Mouse (Mus musculus) hindbrain, embryonic 10.5 days (tissue): ENCODE measurements around the gene Bcl6b. TPM values are rescaled to one million over a fixed set of nuclear protein-coding genes. Genes with fewer than 3 reads are reported as not detected.

Experiments used
- DNase-seq: peaks from one replicate; pipeline ENCODE4 v3.0.0-alpha.2; 2017; ENCODE audit warnings: low spot score
- H3K27ac ChIP-seq: fragments of 300-500 bp; sonication (generic); 2 replicates; pipeline ENCODE4 v1.5.1; 2016; ENCODE audit warnings: mild to moderate bottlenecking, moderate library complexity
- H3K27me3 ChIP-seq: fragments of 300-500 bp; sonication (generic); 2 replicates; pipeline ENCODE4 v1.6.1; 2016; ENCODE audit warnings: mild to moderate bottlenecking; ENCODE audit not compliant: poor library complexity, insufficient read depth, severe bottlenecking
- H3K36me3 ChIP-seq: fragments of 300-500 bp; sonication (generic); 2 replicates; pipeline ENCODE4 v1.6.1; 2016; ENCODE audit warnings: mild to moderate bottlenecking, moderate library complexity
- H3K4me1 ChIP-seq: fragments of 300-500 bp; sonication (generic); replicated peaks from 2 replicates; pipeline ENCODE4 v1.6.1; 2016; ENCODE audit warnings: mild to moderate bottlenecking
- H3K4me3 ChIP-seq: fragments of 300-500 bp; sonication (generic); 2 replicates; pipeline ENCODE4 v1.5.1; 2016; ENCODE audit warnings: mild to moderate bottlenecking, moderate library complexity
- H3K9me3 ChIP-seq: fragments of 300-500 bp; sonication (generic); 2 replicates; pipeline ENCODE4 v1.6.1; 2016; ENCODE audit warnings: mild to moderate bottlenecking, moderate library complexity
- WGBS: fragments of 180-500 bp; shearing (Covaris S2); methylation state at CpG from one replicate; pipeline ENCODE4 v1.1.7; 2016; 5-methylcytosine and 5-hydroxymethylcytosine counted together
- microRNA counts: library from miRNA; unstranded; fragments of <30 nt; microRNA quantifications from one replicate; lab custom pipeline; 2017
- polyA plus RNA-seq: library from polyadenylated mRNA; unstranded; fragments of >200 nt; fragmentation: Nextera tagmentation; extraction: Ambion mirVana; gene quantifications from 2 replicates; pipeline ENCODE4 v1.2.1, GENCODE M21; 2016

The Bcl6b gene
- polyA plus RNA-seq, 1 experiment from 2014 or later = 5.6 TPM

DNA sequence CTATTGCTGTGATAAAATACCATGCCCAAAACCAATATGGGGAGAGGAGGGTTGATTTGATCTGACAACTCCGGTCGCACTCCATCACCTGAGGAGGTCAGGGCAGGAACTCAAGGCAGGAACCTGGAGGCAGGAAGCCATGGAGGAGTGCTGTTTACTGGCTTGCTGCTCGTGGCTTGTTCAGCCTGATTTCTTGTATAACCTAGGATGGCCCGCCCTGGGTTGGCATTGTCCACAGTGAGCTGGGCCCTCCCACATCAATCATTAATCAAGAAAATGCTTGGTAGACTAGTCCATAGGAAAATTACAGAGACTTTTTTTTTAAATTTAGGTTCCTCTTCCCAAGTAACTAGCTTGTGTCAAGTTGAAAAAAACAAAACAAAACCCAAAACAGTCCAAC, 55.1 kb downstream of the Bcl6b start:
- peaks cover 2% of the 10 kb centered on the region; the same call in 1 of the 2 replicates for H3K9me3 ChIP-seq
- DNase-seq = no peak
- no peaks in the 10 kb centered on the region for H3K36me3 ChIP-seq
- H3K27ac ChIP-seq = no peak overlapping the region
- no peaks in the 10 kb centered on the region for H3K27me3 ChIP-seq
- no peaks in the 10 kb centered on the region for H3K4me1 ChIP-seq
- H3K4me3 ChIP-seq = no peak overlapping the region
- WGBS = 86% methylated on average over 4 of the region's 4 CpGs

MicroRNA genes within 50 kb of the gene (microRNA counts, 519-probe panel; counts per million panel counts)
- microRNA mmu-miR-195 (lab: Ali Mortazavi, UCI) (1,255 counts per million, percentile 77 among the panel's probes with 10 or more counts), microRNA mmu-miR-497 (lab: Ali Mortazavi, UCI) (1,255 counts per million, percentile 77 among the panel's probes with 10 or more counts)

Other genes starting within 250 kb of the Bcl6b start
- 22.6 and 25.7 TPM in 2 replicates for gene Ctdnep1, start 248.6 kb downstream of the Bcl6b start, polyA plus RNA-seq
- gene Elp5, start 247.3 kb downstream of the Bcl6b start, polyA plus RNA-seq = 156 and 167 TPM in 2 replicates
- gene Gabarap, start 238.7 kb downstream of the Bcl6b start, polyA plus RNA-seq = 421 and 580 TPM in 2 replicates
- gene Phf23, start 234.0 kb downstream of the Bcl6b start, polyA plus RNA-seq = 93.7 and 98.1 TPM in 2 replicates
- gene Dvl2, start 229.2 kb downstream of the Bcl6b start, polyA plus RNA-seq = 50.3 and 51.8 TPM in 2 replicates
- 44.9 and 51.7 TPM in 2 replicates for gene Acadvl, start 214.4 kb downstream of the Bcl6b start, polyA plus RNA-seq
- gene Dlg4, start 212.9 kb downstream of the Bcl6b start, polyA plus RNA-seq = 16.4 and 19.9 TPM in 2 replicates
- gene Asgr1, start 175.7 kb downstream of the Bcl6b start, polyA plus RNA-seq = 0.68 and 1.3 TPM in 2 replicates
- 0.51 TPM in 1 of 2 replicates, not detected in the other for gene Asgr2, start 137.2 kb downstream of the Bcl6b start, polyA plus RNA-seq
- gene Mgl2, start 99.5 kb downstream of the Bcl6b start, polyA plus RNA-seq = not detected in 2 replicates
- gene Clec10a, start 73.6 kb downstream of the Bcl6b start, polyA plus RNA-seq = 0.35 and 0.81 TPM in 2 replicates
- gene Slc16a11, start 17.0 kb downstream of the Bcl6b start, polyA plus RNA-seq = 0.93 and 1.5 TPM in 2 replicates
- 15.7 and 18.0 TPM in 2 replicates for gene Slc16a13, start 8.7 kb downstream of the Bcl6b start, polyA plus RNA-seq
- gene 0610010K14Rik, start 8.1 kb upstream of the Bcl6b start, polyA plus RNA-seq = 240 and 261 TPM in 2 replicates
- gene Gm21988, start 10.0 kb upstream of the Bcl6b start, polyA plus RNA-seq = 10.0 and 14.5 TPM in 2 replicates
- 125 and 171 TPM in 2 replicates for gene Rnasek, start 10.0 kb upstream of the Bcl6b start, polyA plus RNA-seq
- gene Alox12, start 25.6 kb upstream of the Bcl6b start, polyA plus RNA-seq = 2.4 and 3.7 TPM in 2 replicates
- not detected in 2 replicates for gene Alox12e, start 92.8 kb upstream of the Bcl6b start, polyA plus RNA-seq
- 0.06 and 0.16 TPM in 2 replicates for gene Alox15, start 122.2 kb upstream of the Bcl6b start, polyA plus RNA-seq
- 50.6 and 53.0 TPM in 2 replicates for gene Pelp1, start 180.2 kb upstream of the Bcl6b start, polyA plus RNA-seq
- gene Arrb2, start 202.8 kb upstream of the Bcl6b start, polyA plus RNA-seq = 31.1 and 32.7 TPM in 2 replicates
- 48.3 and 49.2 TPM in 2 replicates for gene Med11, start 222.1 kb upstream of the Bcl6b start, polyA plus RNA-seq
- 0.25 and 0.30 TPM in 2 replicates for gene Zmynd15, start 229.6 kb upstream of the Bcl6b start, polyA plus RNA-seq
- 0.31 and 0.41 TPM in 2 replicates for gene Cxcl16, start 230.2 kb upstream of the Bcl6b start, polyA plus RNA-seq